9 mouse cellular contexts compared by ENCODE assay signal in the genomic region with DNA sequence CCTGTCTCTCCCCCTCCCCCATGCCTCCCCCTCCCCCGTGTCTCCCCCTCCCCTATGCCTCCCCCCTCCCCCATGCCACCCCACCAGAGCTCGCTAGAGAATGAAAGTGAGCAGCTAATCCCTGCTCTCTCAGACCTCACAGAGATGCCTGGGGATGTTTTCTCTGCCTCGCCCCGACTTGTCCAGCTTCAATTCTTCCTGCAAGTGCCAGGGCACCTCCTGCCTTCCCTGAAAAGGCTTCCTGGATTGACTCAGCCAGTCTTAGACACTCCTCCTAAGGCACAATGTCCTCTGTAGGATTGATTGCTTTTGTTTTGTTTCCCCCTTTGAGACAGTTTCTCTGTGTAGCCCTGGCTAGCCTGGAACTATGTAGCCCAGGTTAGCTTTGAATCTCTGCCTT. TPM values are rescaled to one million over a fixed set of nuclear protein-coding genes. Genes with fewer than 3 reads are reported as not detected.
A peak's percentile ranks its signal among the peaks of the same experiment; 100 is the strongest.
DNase-seq lines count a peak whose midpoint lies in the region; ATAC-seq lines count a peak whose summit lies in the region.
"Had no signal": no experiment of that assay in that cellular context is flagged by ENCODE, and none has a peak within 500 bp of the region (broad histone marks: within the 10 kb centered on the region; RNA-seq: fewer than 3 reads in every experiment).

A gene (minus strand): TSS at position 209 of the 400 bp plus-strand sequence.

- H3K9me3 ChIP-seq in forebrain, embryonic 10.5 days = no peaks in the 10 kb centered on the region
- no peaks in the 10 kb centered on the region for H3K9me3 ChIP-seq in forebrain, embryonic 16.5 days (ENCODE audit: control insufficient read depth, low read length)
- H3K9me3 ChIP-seq in limb, embryonic 12.5 days = no peaks in the 10 kb centered on the region

- H3K27ac ChIP-seq in forebrain, embryonic 10.5 days = peak within 1 kb of the TSS; percentile 76
- H3K27ac ChIP-seq in forebrain, embryonic 16.5 days (ENCODE audit: low read length) = no peak within 1 kb of the TSS
- no peak within 1 kb of the TSS for H3K27ac ChIP-seq in limb, embryonic 12.5 days

- peaks cover 58% of the 10 kb centered on the region for H3K4me1 ChIP-seq in forebrain, embryonic 10.5 days
- H3K4me1 ChIP-seq in forebrain, embryonic 16.5 days (replicated peaks; ENCODE audit: control insufficient read depth, insufficient read depth, low read length) = 0 out of 2 replicates have a peak, but pooled peaks cover 3% of the 10 kb centered on the region
- H3K4me1 ChIP-seq in limb, embryonic 12.5 days (replicated peaks) = peaks cover 26% of the 10 kb centered on the region

- no peak within 1 kb of the TSS for H3K4me3 ChIP-seq in forebrain, embryonic 10.5 days
- H3K4me3 ChIP-seq in forebrain, embryonic 16.5 days (replicated peaks; ENCODE audit: low read length) = no peak within 1 kb of the TSS
- no peak within 1 kb of the TSS for H3K4me3 ChIP-seq in limb, embryonic 12.5 days (replicated peaks)

- no peak for ATAC-seq in forebrain, embryonic 16.5 days
- ATAC-seq in limb, embryonic 12.5 days (ENCODE audit: insufficient number of reproducible peaks, insufficient read depth, low FRiP score, low TSS enrichment, low read depth) = no peak

- no peak within 1 kb of the TSS for H3K9ac ChIP-seq in forebrain, embryonic 16.5 days (replicated peaks; ENCODE audit: low read depth, low read length)
- peak within 1 kb of the TSS; percentile 34; the same call in 1 of the 2 replicates for H3K9ac ChIP-seq in limb, embryonic 12.5 days (replicated peaks)

- H3K4me2 ChIP-seq in forebrain, embryonic 16.5 days (ENCODE audit: low read length) = no peak within 1 kb of the TSS
- H3K4me2 ChIP-seq in limb, embryonic 12.5 days = no peak within 1 kb of the TSS

- WGBS in forebrain, embryonic 10.5 days = 0% methylated on average over 2 of the region's 4 CpGs
- 6% methylated on average over 4 of the region's 4 CpGs for WGBS in forebrain, embryonic 16.5 days
- 14% methylated on average over 2 of the region's 4 CpGs for WGBS in limb, embryonic 12.5 days

- H3K36me3 ChIP-seq in forebrain, embryonic 10.5 days (replicated peaks) = no peaks in the 10 kb centered on the region
- no peaks in the 10 kb centered on the region for H3K36me3 ChIP-seq in forebrain, embryonic 16.5 days (ENCODE audit: control insufficient read depth, insufficient read depth)
- no peaks in the 10 kb centered on the region for H3K36me3 ChIP-seq in limb, embryonic 12.5 days

- DNase-seq in forebrain, embryonic 10.5 days (ENCODE audit: extremely low spot score, low spot score) = no peak
- DNase-seq in left cerebral cortex, adult 8-10 months (ENCODE audit: low spot score in 2 of 2) = no peak
- DNase-seq in left cerebral cortex, adult 9 months (ENCODE audit: low spot score in 2 of 2) = no peak
- DNase-seq in adrenal gland, postnatal 25 days = no peak
- DNase-seq in cerebellum, adult 11-12 months = no peak
- DNase-seq in cerebellum, adult 8-10 months = no peak
- DNase-seq: right cerebral cortex, postnatal 4 days had no signal

- peaks cover 16% of the 10 kb centered on the region; the same call in 1 of the 2 replicates for H3K27me3 ChIP-seq in forebrain, embryonic 10.5 days (ENCODE audit: poor library complexity, severe bottlenecking)
- no peaks in the 10 kb centered on the region for H3K27me3 ChIP-seq in forebrain, embryonic 16.5 days (replicated peaks; ENCODE audit: control insufficient read depth, insufficient read depth, low read length)
- H3K27me3 ChIP-seq in limb, embryonic 12.5 days = peaks cover 4% of the 10 kb centered on the region; the same call in 1 of the 2 replicates

RNA-seq across cellular contexts. Expression of the gene that starts here (rescaled TPM):
- 3.3 and 3.9 TPM in 2 replicates for polyA plus RNA-seq in forebrain, embryonic 10.5 days (2016; fragmentation: Nextera tagmentation; extraction: Ambion mirVana)
- polyA plus RNA-seq in forebrain, embryonic 16.5 days (2015; fragmentation: Nextera tagmentation; extraction: Ambion mirVana) = 3.8 and 4.7 TPM in 2 replicates
- 10 to 100 TPM; 15.2 to 22.8 (median 18.4) TPM for total RNA-seq in left cerebral cortex, adult 8-10 months (2022)
- 14.5 and 17.8 TPM in 2 replicates for total RNA-seq in adrenal gland, postnatal 25 days (2021)
- polyA plus RNA-seq in limb, embryonic 12.5 days (2016; fragmentation: Nextera tagmentation; extraction: Ambion mirVana) = 4.6 and 5.1 TPM in 2 replicates
